27 mouse cellular contexts compared by ENCODE assay signal in the genomic region with DNA sequence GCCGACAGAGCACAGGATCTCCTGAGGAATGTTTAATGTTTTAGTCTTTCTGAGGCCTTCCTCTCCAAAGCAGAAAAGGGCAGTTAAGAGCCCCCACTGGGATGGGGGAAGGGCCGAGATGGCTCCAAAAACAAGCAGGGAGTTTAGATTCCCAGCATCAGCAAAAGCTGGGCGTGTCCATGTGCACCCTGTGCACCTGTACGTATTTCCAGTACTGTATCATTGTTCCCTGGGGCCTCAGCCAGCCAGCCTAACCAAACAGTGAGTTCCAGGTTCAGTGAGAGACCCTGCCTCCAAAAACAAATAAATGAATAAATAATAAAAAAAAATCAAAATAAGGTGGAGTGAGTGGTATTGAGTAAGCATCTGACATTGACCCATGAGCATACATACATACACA. TPM values are rescaled to one million over a fixed set of nuclear protein-coding genes. Genes with fewer than 3 reads are reported as not detected.
DNase-seq lines count a peak whose midpoint lies in the region; ATAC-seq and TF ChIP-seq lines count a peak whose summit lies in the region.
"Had no signal": no experiment of that assay in that cellular context is flagged by ENCODE, and none has a peak within 500 bp of the region (broad histone marks: within the 10 kb centered on the region; RNA-seq: fewer than 3 reads in every experiment).

No protein-coding gene starts in this region.

- DNase-seq in ES-CJ7 (ENCODE audit: low read depth, low spot score) (peak; percentile 9), MEL (ENCODE audit: low read depth, low spot score) (no peak)
- DNase-seq in liver, embryonic 14.5 days (ENCODE audit: low read depth in 3 of 3, low spot score in 3 of 3), result no peak
- DNase-seq in gastrocnemius, adult 18-20 months (ENCODE audit: low spot score), result no peak
- DNase-seq in gastrocnemius, postnatal 4 days (ENCODE audit: low spot score in 2 of 2), result no peak
- DNase-seq in adrenal gland, postnatal 14 days, result no peak
- DNase-seq: cerebellum, adult 11-12 months; cerebellum, postnatal 14 days; gastrocnemius, adult 2 months; heart, postnatal 10 days; kidney, adult 11 months; kidney, postnatal 36 days; lung, embryonic 14.5 days; retina, postnatal 1 day; right cerebral cortex, postnatal 25 days; spleen, adult 18-20 months had no signal

- TF ChIP-seq EP300 in MEL (IDR thresholded peaks at IDR 0.05; ENCODE audit: low read depth in 1 of 2, low read length in 2 of 2), result no peak
- no peak for TF ChIP-seq EP300 in liver, embryonic 14.5 days (IDR thresholded peaks at IDR 0.05; ENCODE audit: low read depth)

- H3K36me3 ChIP-seq in intestine, embryonic 15.5 days, result no peaks in the 10 kb centered on the region
- H3K36me3 ChIP-seq in intestine, postnatal 0 days (ENCODE audit: control insufficient read depth, insufficient read depth), result no peaks in the 10 kb centered on the region
- H3K36me3 ChIP-seq in MEL (ENCODE audit: control insufficient read depth in 1 of 2, insufficient read depth in 2 of 2, low read length in 2 of 2), result peaks cover 0 to 44% of the 10 kb centered on the region in 2 experiments; a peak in 2 of 4 replicates
- no peaks in the 10 kb centered on the region for H3K36me3 ChIP-seq in liver, embryonic 14.5 days (replicated peaks; ENCODE audit: control insufficient read depth, insufficient read depth, low read depth)
- H3K36me3 ChIP-seq: forebrain, embryonic 12.5 days; heart, embryonic 12.5 days; kidney, embryonic 15.5 days; limb, embryonic 13.5 days had no signal

- no peaks in the 10 kb centered on the region for H3K4me1 ChIP-seq in intestine, embryonic 15.5 days (replicated peaks)
- 0 out of 2 replicates have a peak, but pooled peaks cover 2% of the 10 kb centered on the region for H3K4me1 ChIP-seq in intestine, postnatal 0 days (replicated peaks; ENCODE audit: control insufficient read depth, insufficient read depth, low read length)
- H3K4me1 ChIP-seq in MEL (ENCODE audit: control insufficient read depth in 1 of 2, insufficient read depth in 2 of 2, low read length in 2 of 2), result peaks cover 16 to 54% of the 10 kb centered on the region in 2 experiments
- peaks cover 25 to 36% of the 10 kb centered on the region in 2 experiments for H3K4me1 ChIP-seq in liver, embryonic 14.5 days (replicated peaks; ENCODE audit: control insufficient read depth in 2 of 2, insufficient read depth in 2 of 2, low read length in 1 of 2)

- no peak for TF ChIP-seq POLR2A in MEL (IDR thresholded peaks at IDR 0.05; ENCODE audit: control insufficient read depth in 1 of 2, insufficient read depth in 1 of 2, low read depth in 1 of 2, low read length in 2 of 2, poor library complexity in 1 of 2)

- no peak overlapping the region for H3K9ac ChIP-seq in intestine, embryonic 15.5 days
- no peak overlapping the region for H3K9ac ChIP-seq in intestine, postnatal 0 days (ENCODE audit: low read depth, low read length)
- H3K9ac ChIP-seq in MEL (ENCODE audit: control insufficient read depth, low read depth, low read length, poor library complexity, severe bottlenecking), result no peak overlapping the region
- no peak overlapping the region; the same call in 1 of the 2 replicates for H3K9ac ChIP-seq in liver, embryonic 14.5 days (replicated peaks)
- H3K9ac ChIP-seq: forebrain, embryonic 12.5 days; heart, embryonic 12.5 days; kidney, embryonic 15.5 days; limb, embryonic 13.5 days; lung, embryonic 14.5 days had no signal

- H3K27ac ChIP-seq in intestine, embryonic 15.5 days, result no peak overlapping the region
- no peak overlapping the region for H3K27ac ChIP-seq in intestine, postnatal 0 days (ENCODE audit: low read depth, low read length)
- peak overlapping the region; percentile 78 for H3K27ac ChIP-seq in MEL (ENCODE audit: control insufficient read depth, low read depth, low read length)
- peak overlapping the region; percentile 52 for H3K27ac ChIP-seq in liver, embryonic 14.5 days
- H3K27ac ChIP-seq: gastrocnemius, adult 2 months; kidney, embryonic 15.5 days; limb, embryonic 13.5 days had no signal

- no peaks in the 10 kb centered on the region; the same call in 1 of the 2 replicates for H3K79me2 ChIP-seq in MEL (ENCODE audit: control insufficient read depth, insufficient read depth, low read length, poor library complexity)

- no peaks in the 10 kb centered on the region for H3K27me3 ChIP-seq in intestine, embryonic 15.5 days (replicated peaks)
- no peaks in the 10 kb centered on the region for H3K27me3 ChIP-seq in intestine, postnatal 0 days (replicated peaks; ENCODE audit: control insufficient read depth, insufficient read depth, low read length)
- no peaks in the 10 kb centered on the region for H3K27me3 ChIP-seq in MEL (ENCODE audit: control insufficient read depth in 1 of 2, insufficient read depth in 2 of 2, low read length in 2 of 2)
- H3K27me3 ChIP-seq in liver, embryonic 14.5 days (ENCODE audit: control insufficient read depth, insufficient read depth, low read length), result no peaks in the 10 kb centered on the region
- H3K27me3 ChIP-seq: heart, embryonic 12.5 days; kidney, embryonic 15.5 days; limb, embryonic 13.5 days had no signal

- peak; percentile 51; the same call in 1 of the 2 replicates for ATAC-seq in intestine, embryonic 15.5 days
- no peak for ATAC-seq in intestine, postnatal 0 days
- peak; percentile 17; the same call in 1 of the 2 replicates for ATAC-seq in liver, embryonic 14.5 days (ENCODE audit: insufficient read depth)

- H3K4me2 ChIP-seq in intestine, embryonic 15.5 days (replicated peaks), result no peak overlapping the region
- no peak overlapping the region for H3K4me2 ChIP-seq in intestine, postnatal 0 days (replicated peaks; ENCODE audit: low read depth)
- peak overlapping the region; percentile 58 for H3K4me2 ChIP-seq in liver, embryonic 14.5 days (ENCODE audit: low read depth)
- H3K4me2 ChIP-seq: forebrain, embryonic 12.5 days; heart, embryonic 12.5 days; kidney, embryonic 15.5 days; limb, embryonic 13.5 days; lung, embryonic 14.5 days had no signal

- no peaks in the 10 kb centered on the region for H3K9me3 ChIP-seq in intestine, embryonic 15.5 days
- no peaks in the 10 kb centered on the region for H3K9me3 ChIP-seq in intestine, postnatal 0 days (ENCODE audit: control insufficient read depth)
- no peaks in the 10 kb centered on the region for H3K9me3 ChIP-seq in MEL (replicated peaks; ENCODE audit: insufficient read depth, low read length)
- H3K9me3 ChIP-seq in liver, embryonic 14.5 days (ENCODE audit: control insufficient read depth, low read length), result no peaks in the 10 kb centered on the region
- H3K9me3 ChIP-seq: forebrain, embryonic 12.5 days; kidney, embryonic 15.5 days; limb, embryonic 13.5 days had no signal

- H3K4me3 ChIP-seq in intestine, embryonic 15.5 days (replicated peaks), result no peak overlapping the region
- H3K4me3 ChIP-seq in intestine, postnatal 0 days (ENCODE audit: low read depth, low read length), result no peak overlapping the region
- no peak overlapping the region for H3K4me3 ChIP-seq in MEL (ENCODE audit: control insufficient read depth in 1 of 2, insufficient read depth in 1 of 2, low read depth in 2 of 2, low read length in 2 of 2)
- 0 out of 4 replicates have a peak overlapping the region, but pooled peaks of 1 of the 2 experiments have one; percentile 4 for H3K4me3 ChIP-seq in liver, embryonic 14.5 days (ENCODE audit: insufficient read depth in 1 of 2, low read depth in 2 of 2, low read length in 2 of 2)
- H3K4me3 ChIP-seq: forebrain, embryonic 12.5 days; gastrocnemius, adult 2 months; heart, embryonic 12.5 days; kidney, embryonic 15.5 days; limb, embryonic 13.5 days had no signal

- 32% methylated on average over 4 of the region's 4 CpGs for WGBS in intestine, embryonic 15.5 days
- 29% methylated on average over 4 of the region's 4 CpGs for WGBS in intestine, postnatal 0 days
- 16% methylated on average over 4 of the region's 4 CpGs for WGBS in liver, embryonic 14.5 days (ENCODE audit: insufficient replicate concordance)

- TF ChIP-seq CTCF in intestine, postnatal 0 days (IDR thresholded peaks at IDR 0.05; ENCODE audit: low read depth), result no peak
- TF ChIP-seq CTCF in MEL (IDR thresholded peaks at IDR 0.05 in 2 of 3, conservative IDR thresholded peaks at IDR 0.05 in 1 of 3; ENCODE audit: control insufficient read depth in 1 of 3, insufficient read depth in 1 of 3, low read depth in 2 of 3, low read length in 3 of 3, poor library complexity in 1 of 3, severe bottlenecking in 1 of 3), result no peak
- no peak for TF ChIP-seq CTCF in liver, embryonic 14.5 days (IDR thresholded peaks at IDR 0.05; ENCODE audit: low read depth)

- TF ChIP-seq RAD21 in MEL (IDR thresholded peaks at IDR 0.05; ENCODE audit: low read depth, low read length), result no peak

TF ChIP-seq in MEL, 35 proteins besides CTCF, POLR2A, EP300 and RAD21 (continues in another document):
- no peak for TF ChIP-seq ZKSCAN1 (IDR thresholded peaks at IDR 0.05; ENCODE audit: low read depth, low read length)
- TF ChIP-seq POLR2AphosphoS2 (IDR thresholded peaks at IDR 0.05; ENCODE audit: low read length), result no peak
- no peak for TF ChIP-seq POLR2AphosphoS5 (IDR thresholded peaks at IDR 0.05; ENCODE audit: borderline replicate concordance, low read depth, low read length)
- no peak for TF ChIP-seq USF1 (IDR thresholded peaks at IDR 0.05; ENCODE audit: low read depth, low read length)

RNA-seq across cellular contexts. Expression of gene Olfm1, which starts 50.8 kb away (rescaled TPM):
- polyA plus RNA-seq in intestine, embryonic 15.5 days (2015; fragmentation: Nextera tagmentation; extraction: Ambion mirVana), result 20.1 and 21.8 TPM in 2 replicates
- 13.3 and 14.8 TPM in 2 replicates for polyA plus RNA-seq in intestine, postnatal 0 days (2015; fragmentation: Nextera tagmentation; extraction: Ambion mirVana)
- total RNA-seq in MEL (2012; rRNA removed), result 18.3 and 22.2 TPM in 2 replicates
- polyA plus RNA-seq in MEL (2012; ENCODE audit: insufficient read depth in 1 of 2, insufficient read length in 2 of 2, low read depth in 1 of 2, low replicate concordance in 2 of 2, missing spikeins in 1 of 2), result 10 to 100 TPM in 1 of 2 experiments, not detected in 1; 51.0 TPM
- 2.2 and 2.6 TPM in 2 replicates for polyA plus RNA-seq in liver, embryonic 14.5 days (2012; rRNA removed)
- polyA plus RNA-seq in liver, embryonic 14.5 days (2014; fragmentation: Nextera tagmentation; extraction: Ambion mirVana), result 1.0 and 2.5 TPM in 2 replicates
- 10 to 100 TPM in 1 of 2 experiments, 1 to 10 TPM in 1; 6.0 to 14.3 TPM for total RNA-seq in gastrocnemius, adult 18-20 months (2021)
- total RNA-seq in gastrocnemius, postnatal 4 days (2021), result 10 to 100 TPM; 27.0 to 34.0 TPM
- total RNA-seq in adrenal gland, postnatal 14 days (2021), result 32.3 and 37.4 TPM in 2 replicates

RNA-seq across cellular contexts. Expression of gene Fcnb, which starts 57.3 kb away (rescaled TPM):
- polyA plus RNA-seq in intestine, embryonic 15.5 days (2015; fragmentation: Nextera tagmentation; extraction: Ambion mirVana), result 0.40 and 1.3 TPM in 2 replicates
- polyA plus RNA-seq in intestine, postnatal 0 days (2015; fragmentation: Nextera tagmentation; extraction: Ambion mirVana), result not detected in 2 replicates
- not detected in 2 replicates for total RNA-seq in MEL (2012; rRNA removed)
- not detected for polyA plus RNA-seq in MEL (2012; ENCODE audit: insufficient read depth in 1 of 2, insufficient read length in 2 of 2, low read depth in 1 of 2, low replicate concordance in 2 of 2, missing spikeins in 1 of 2)
- 12.0 and 14.6 TPM in 2 replicates for polyA plus RNA-seq in liver, embryonic 14.5 days (2012; rRNA removed)
- polyA plus RNA-seq in liver, embryonic 14.5 days (2014; fragmentation: Nextera tagmentation; extraction: Ambion mirVana), result 28.4 and 29.9 TPM in 2 replicates
- not detected for total RNA-seq in gastrocnemius, adult 18-20 months (2021)
- not detected for total RNA-seq in gastrocnemius, postnatal 4 days (2021)
- total RNA-seq in adrenal gland, postnatal 14 days (2021), result 0.33 TPM in 1 of 2 replicates, not detected in the other
- total RNA-seq: gastrocnemius, adult 2 months; heart, postnatal 10 days; layer of hippocampus, adult 8-10 months; left cerebral cortex, postnatal 25 days had no signal
- polyA plus RNA-seq: C2C12; hindbrain, embryonic 11.5 days; limb, embryonic 13.5 days; lung, embryonic 14.5 days; neural tube, embryonic 11.5 days had no signal

Comparison
In these comparisons a context has a peak if more than half of its experiments do, and no peak if none do; other contexts are left out.
1. H3K27ac ChIP-seq: peak in MEL (single experiment) and liver, embryonic 14.5 days (single experiment); none in intestine, embryonic 15.5 days (single experiment) and intestine, postnatal 0 days (single experiment).